Mouse (Mus musculus): Measurements from ENCODE around the gene Myl10. TPM values are rescaled to one million over a fixed set of nuclear protein-coding genes. Genes with fewer than 3 reads are reported as not detected.

Myl10 gene
- total and polyA plus RNA-seq, 2 experiments from 2014 or later = not detected

- Histone ChIP-seq H3K36me3 (ENCODE audit: insufficient read depth, low read length) (no peaks in the 10 kb centered on the region), H3K4me3 (ENCODE audit: low read length) (no peak overlapping the region), H3K27me3 (ENCODE audit: insufficient read depth, low read length) (no peaks in the 10 kb centered on the region), H3K27ac (no peak overlapping the region), H3K4me1 (ENCODE audit: insufficient read depth, low read length) (no peaks in the 10 kb centered on the region), H3K9me3 (ENCODE audit: low read length) (no peaks in the 10 kb centered on the region), H3K4me2 (ENCODE audit: low read depth, low read length) (no peak overlapping the region), H3K9ac (replicated peaks; ENCODE audit: low read length) (no peak overlapping the region)
- 67% methylated on average over 6 of the region's 6 CpGs for WGBS
- DNase-seq (ENCODE audit: low spot score) (no peak), ATAC-seq (no peak)
- no peak for TF ChIP-seq CTCF (IDR thresholded peaks at IDR 0.05; ENCODE audit: low read depth)
Measured at GRCm38 (mm10) chr5:136688841-136689240, 4.1 kb upstream of the Myl10 start.

- no peak overlapping the region for H3K4me3 ChIP-seq (ENCODE audit: low read length)
- H3K27me3 ChIP-seq (ENCODE audit: insufficient read depth, low read length) = no peaks in the 10 kb centered on the region
- 73% methylated on average over 3 of the region's 3 CpGs for WGBS
Measured at GRCm38 (mm10) chr5:136691170-136691569, 1.8 kb upstream of the Myl10 start.

GRCm38 (mm10) chr5:136693418-136693817, 472 bp downstream of the Myl10 start:
- H3K9me3 ChIP-seq (ENCODE audit: low read length) = no peaks in the 10 kb centered on the region
- 79% methylated on average over 7 of the region's 7 CpGs for WGBS
- no peak for DNase-seq (ENCODE audit: low spot score)

More at GRCm38 (mm10) chr5:136691170-136691569, 1.8 kb upstream of the Myl10 start:
- H3K27ac ChIP-seq = no peak overlapping the region
- DNase-seq (ENCODE audit: low spot score) = no peak
- H3K9me3 ChIP-seq (ENCODE audit: low read length) = no peaks in the 10 kb centered on the region
- H3K9ac ChIP-seq (replicated peaks; ENCODE audit: low read length) = no peak overlapping the region
- no peak for TF ChIP-seq CTCF (IDR thresholded peaks at IDR 0.05; ENCODE audit: low read depth)
- H3K36me3 ChIP-seq (ENCODE audit: insufficient read depth, low read length) = no peaks in the 10 kb centered on the region
- no peak overlapping the region for H3K4me2 ChIP-seq (ENCODE audit: low read depth, low read length)
- H3K4me1 ChIP-seq (ENCODE audit: insufficient read depth, low read length) = no peaks in the 10 kb centered on the region
- no peak for ATAC-seq

GRCm38 (mm10) chr5:136694976-136695375, 2.0 kb downstream of the Myl10 start:
- no peak for DNase-seq (ENCODE audit: low spot score)
- ATAC-seq = no peak
- Histone ChIP-seq H3K4me3 (ENCODE audit: low read length) (no peak overlapping the region), H3K9me3 (ENCODE audit: low read length) (no peaks in the 10 kb centered on the region), H3K36me3 (ENCODE audit: insufficient read depth, low read length) (no peaks in the 10 kb centered on the region), H3K27ac (no peak overlapping the region), H3K9ac (replicated peaks; ENCODE audit: low read length) (no peak overlapping the region), H3K4me1 (ENCODE audit: insufficient read depth, low read length) (no peaks in the 10 kb centered on the region), H3K27me3 (ENCODE audit: insufficient read depth, low read length) (no peaks in the 10 kb centered on the region), H3K4me2 (ENCODE audit: low read depth, low read length) (no peak overlapping the region)
- 67% methylated on average over 6 of the region's 6 CpGs for WGBS
- TF ChIP-seq CTCF (IDR thresholded peaks at IDR 0.05; ENCODE audit: low read depth) = no peak

More at GRCm38 (mm10) chr5:136693418-136693817, 472 bp downstream of the Myl10 start:
- Histone ChIP-seq H3K4me3 (ENCODE audit: low read length) (no peak overlapping the region), H3K36me3 (ENCODE audit: insufficient read depth, low read length) (no peaks in the 10 kb centered on the region), H3K27ac (no peak overlapping the region), H3K4me2 (ENCODE audit: low read depth, low read length) (no peak overlapping the region), H3K27me3 (ENCODE audit: insufficient read depth, low read length) (no peaks in the 10 kb centered on the region), H3K9ac (replicated peaks; ENCODE audit: low read length) (no peak overlapping the region), H3K4me1 (ENCODE audit: insufficient read depth, low read length) (no peaks in the 10 kb centered on the region)
- ATAC-seq = no peak
- no peak for TF ChIP-seq CTCF (IDR thresholded peaks at IDR 0.05; ENCODE audit: low read depth)

GRCm38 (mm10) chr5:136696516-136696915, 3.6 kb downstream of the Myl10 start:
- no peaks in the 10 kb centered on the region for H3K9me3 ChIP-seq (ENCODE audit: low read length)

GRCm38 (mm10) chr5:136697618-136698017, 4.7 kb downstream of the Myl10 start:
- no peak for TF ChIP-seq CTCF (IDR thresholded peaks at IDR 0.05; ENCODE audit: low read depth)
- no peaks in the 10 kb centered on the region for H3K9me3 ChIP-seq (ENCODE audit: low read length)
- no peaks in the 10 kb centered on the region for H3K27me3 ChIP-seq (ENCODE audit: insufficient read depth, low read length)
- no peak overlapping the region for H3K4me3 ChIP-seq (ENCODE audit: low read length)
- H3K9ac ChIP-seq (replicated peaks; ENCODE audit: low read length) = no peak overlapping the region
- H3K4me1 ChIP-seq (ENCODE audit: insufficient read depth, low read length) = no peaks in the 10 kb centered on the region
- no peak overlapping the region for H3K27ac ChIP-seq
- no peaks in the 10 kb centered on the region for H3K36me3 ChIP-seq (ENCODE audit: insufficient read depth, low read length)
- 88% methylated on average over 9 of the region's 9 CpGs for WGBS
- ATAC-seq (no peak), DNase-seq (ENCODE audit: low spot score) (no peak)
- H3K4me2 ChIP-seq (ENCODE audit: low read depth, low read length) = no peak overlapping the region

More at GRCm38 (mm10) chr5:136696516-136696915, 3.6 kb downstream of the Myl10 start:
- Histone ChIP-seq H3K9ac (replicated peaks; ENCODE audit: low read length) (no peak overlapping the region), H3K27me3 (ENCODE audit: insufficient read depth, low read length) (no peaks in the 10 kb centered on the region), H3K4me2 (ENCODE audit: low read depth, low read length) (no peak overlapping the region), H3K4me1 (ENCODE audit: insufficient read depth, low read length) (no peaks in the 10 kb centered on the region), H3K36me3 (ENCODE audit: insufficient read depth, low read length) (no peaks in the 10 kb centered on the region), H3K27ac (no peak overlapping the region), H3K4me3 (ENCODE audit: low read length) (no peak overlapping the region)
- WGBS = 66% methylated on average over 5 of the region's 5 CpGs
- ATAC-seq (no peak), DNase-seq (ENCODE audit: low spot score) (no peak)
- TF ChIP-seq CTCF (IDR thresholded peaks at IDR 0.05; ENCODE audit: low read depth) = no peak

GRCm38 (mm10) chr5:136702159-136702725, 9.3 kb downstream of the Myl10 start:
- Histone ChIP-seq H3K27me3 (ENCODE audit: insufficient read depth, low read length) (no peaks in the 10 kb centered on the region), H3K4me2 (ENCODE audit: low read depth, low read length) (no peak overlapping the region), H3K4me1 (ENCODE audit: insufficient read depth, low read length) (no peaks in the 10 kb centered on the region), H3K9ac (replicated peaks; ENCODE audit: low read length) (no peak overlapping the region), H3K4me3 (ENCODE audit: low read length) (no peak overlapping the region), H3K9me3 (ENCODE audit: low read length) (no peaks in the 10 kb centered on the region), H3K27ac (no peak overlapping the region), H3K36me3 (ENCODE audit: insufficient read depth, low read length) (no peaks in the 10 kb centered on the region)
- TF ChIP-seq CTCF (IDR thresholded peaks at IDR 0.05; ENCODE audit: low read depth) = no peak
- 85% methylated on average over 3 of the region's 3 CpGs for WGBS
- DNase-seq (ENCODE audit: low spot score) (no peak), ATAC-seq (no peak)

Measured in hindbrain, postnatal 0 days (tissue).